Mouse (Mus musculus) thymus, adult 2 months (tissue): ENCODE data around the gene Panx1.

Experiments used
- CTCF ChIP-seq: fragments of 200-500 bp; IDR thresholded peaks from 2 replicates; pipeline ENCODE4 v1.5.1; 2012; ENCODE audit warnings: mild to moderate bottlenecking, control low read depth, low read length, moderate library complexity, borderline replicate concordance; ENCODE audit not compliant: control insufficient read depth, poor library complexity, insufficient read depth; ENCODE audit errors: extremely low read depth
- POLR2A ChIP-seq: fragments of 200-500 bp; IDR thresholded peaks from 2 replicates; pipeline ENCODE4 v1.6.1; 2012; ENCODE audit warnings: mild to moderate bottlenecking, low read length, control low read depth, moderate library complexity; ENCODE audit not compliant: control insufficient read depth, poor library complexity, insufficient read depth; ENCODE audit errors: extremely low read depth

GRCm38 (mm10) chr9:15039848-15040247, 5.4 kb downstream of the Panx1 start:
- TF ChIP-seq POLR2A (no peak), CTCF (no peak)
